Mouse (Mus musculus) bone marrow macrophage, adult 2 months (primary cell): ENCODE data around the gene Tmem115. TPM values are rescaled to one million over a fixed set of nuclear protein-coding genes. Genes with fewer than 3 reads are reported as not detected.
A peak's percentile ranks its signal among the peaks of the same experiment; 100 is the strongest.
"Not testable (repeated sequence)": the region's sequence is repeated elsewhere in the genome, so short reads cannot be mapped to it uniquely, and the experiment has no call there.

ENCODE experiments used
- H3K27ac ChIP-seq: 2 replicates; pipeline ENCODE4 v1.5.1; 2012; ENCODE audit warnings: low read depth, low read length; ENCODE audit not compliant: insufficient read depth
- H3K4me1 ChIP-seq: 2 replicates; pipeline ENCODE4 v1.6.1; 2012; ENCODE audit warnings: low read length; ENCODE audit not compliant: control insufficient read depth, insufficient read depth
- H3K4me3 ChIP-seq: 2 replicates; pipeline ENCODE4 v1.5.1; 2012; ENCODE audit warnings: mild to moderate bottlenecking, low read length, moderate library complexity; ENCODE audit not compliant: insufficient read depth
- CTCF ChIP-seq: IDR thresholded peaks from 2 replicates; pipeline ENCODE4 v1.5.1; 2012; ENCODE audit warnings: low read depth, mild to moderate bottlenecking, low read length, moderate library complexity
- POLR2A ChIP-seq: IDR thresholded peaks from 2 replicates; pipeline ENCODE4 v1.6.1; 2012; ENCODE audit warnings: mild to moderate bottlenecking, low read depth, low read length, borderline replicate concordance
- polyA plus RNA-seq: library from polyadenylated mRNA; stranded (reverse); fragments of >200 nt; gene quantifications from 2 replicates; pipeline ENCODE4 v1.2.4, GENCODE M21; 2012; ENCODE audit not compliant: missing spikeins, insufficient read depth, insufficient read length

Tmem115 gene
- polyA plus RNA-seq, 1 experiment, result 20.9 TPM

DNA sequence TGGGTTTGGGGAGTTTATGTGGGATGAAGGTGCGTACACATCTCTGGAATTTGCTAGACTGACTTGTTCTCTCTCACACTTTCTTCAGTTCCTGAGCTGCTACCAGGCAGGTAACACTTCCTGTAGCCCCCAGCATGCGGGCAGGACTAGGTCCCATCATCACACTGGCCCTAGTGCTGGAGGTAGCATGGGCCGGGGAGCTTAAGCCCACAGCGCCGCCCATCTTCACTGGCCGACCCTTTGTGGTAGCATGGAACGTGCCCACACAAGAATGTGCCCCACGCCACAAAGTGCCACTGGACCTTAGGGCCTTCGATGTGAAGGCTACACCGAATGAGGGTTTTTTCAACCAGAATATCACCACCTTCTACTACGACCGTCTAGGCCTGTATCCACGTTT lies 36.3 kb downstream of the Tmem115 start:
- Histone ChIP-seq H3K4me3 (peak overlapping the region; percentile 85), H3K27ac (no peak overlapping the region), H3K4me1 (peaks cover 60% of the 10 kb centered on the region)
- no peak for TF ChIP-seq CTCF
- TF ChIP-seq POLR2A, result no peak

DNA sequence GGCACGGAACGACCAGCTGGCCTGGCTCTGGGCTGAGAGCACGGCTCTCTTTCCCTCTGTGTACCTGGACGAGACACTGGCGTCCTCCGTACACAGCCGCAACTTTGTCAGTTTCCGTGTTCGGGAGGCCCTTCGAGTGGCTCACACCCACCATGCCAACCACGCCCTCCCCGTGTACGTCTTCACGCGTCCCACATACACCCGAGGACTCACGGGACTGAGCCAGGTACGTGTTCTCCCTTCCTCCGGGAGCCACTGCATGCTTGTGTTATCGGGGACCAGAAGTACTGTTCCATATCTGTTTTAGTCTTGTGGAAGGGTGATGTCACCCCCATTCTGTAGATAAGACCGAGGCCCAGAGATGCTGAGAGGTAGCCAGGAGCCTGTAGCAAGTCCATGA lies 37.1 kb downstream of the Tmem115 start:
- peaks cover 56% of the 10 kb centered on the region for H3K4me1 ChIP-seq
- no peak overlapping the region for H3K27ac ChIP-seq
- H3K4me3 ChIP-seq, result no peak overlapping the region
- TF ChIP-seq CTCF (no peak), POLR2A (no peak)

DNA sequence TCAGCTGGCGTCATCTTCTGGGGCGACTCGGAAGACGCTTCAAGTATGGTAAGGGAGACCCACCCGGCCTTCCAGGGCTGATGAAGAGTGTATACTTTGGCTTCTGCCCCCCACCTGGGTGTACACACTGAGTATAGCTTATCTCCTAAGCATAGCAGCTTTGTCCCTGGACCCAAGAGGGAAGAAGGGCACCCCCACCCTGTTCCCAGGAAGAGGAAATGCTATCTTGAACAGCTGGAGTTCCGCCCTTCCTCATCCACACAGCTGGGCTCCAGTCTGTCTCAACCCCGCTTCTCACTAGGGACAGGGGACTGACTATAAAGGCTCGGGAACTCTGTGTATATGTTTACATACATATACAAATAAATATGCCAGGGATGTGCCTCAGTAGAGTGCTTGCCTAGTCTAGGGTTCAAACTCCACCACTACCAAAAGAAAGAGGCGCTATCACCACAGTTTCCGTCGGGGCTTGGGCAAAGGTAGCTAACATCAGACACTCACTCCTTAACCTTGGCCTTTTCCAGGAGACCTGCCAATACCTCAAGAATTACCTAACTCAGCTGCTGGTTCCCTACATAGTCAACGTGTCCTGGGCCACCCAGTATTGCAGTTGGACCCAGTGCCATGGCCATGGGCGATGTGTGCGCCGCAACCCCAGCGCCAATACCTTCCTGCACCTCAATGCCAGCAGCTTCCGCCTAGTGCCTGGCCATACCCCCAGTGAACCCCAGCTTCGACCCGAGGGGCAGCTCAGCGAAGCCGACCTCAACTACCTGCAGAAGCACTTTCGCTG lies 38.0 kb downstream of the Tmem115 start:
- no peak overlapping the region for H3K27ac ChIP-seq

DNA sequence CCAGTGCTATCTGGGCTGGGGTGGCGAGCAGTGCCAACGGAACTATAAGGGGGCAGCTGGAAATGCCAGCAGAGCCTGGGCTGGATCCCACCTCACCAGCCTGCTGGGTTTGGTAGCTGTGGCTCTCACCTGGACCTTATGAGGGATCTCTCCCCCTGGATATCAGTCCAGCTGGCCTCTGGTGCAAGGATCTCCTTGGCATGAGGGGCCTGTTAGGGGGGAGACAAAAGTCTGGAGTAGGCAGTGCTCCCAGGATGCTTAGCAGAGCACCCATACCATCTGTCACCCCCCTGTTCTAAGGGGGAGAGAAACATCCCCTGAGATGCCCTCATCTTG lies 38.5 kb downstream of the Tmem115 start:
- Histone ChIP-seq H3K4me3 (no peak overlapping the region), H3K4me1 (peaks cover 43% of the 10 kb centered on the region), H3K27ac (no peak overlapping the region)
- TF ChIP-seq CTCF, result no peak

More for the DNA sequence above, 38.0 kb downstream of the Tmem115 start:
- no peak overlapping the region for H3K4me3 ChIP-seq
- TF ChIP-seq POLR2A, result no peak
- TF ChIP-seq CTCF, result no peak
- peaks cover 49% of the 10 kb centered on the region for H3K4me1 ChIP-seq

DNA sequence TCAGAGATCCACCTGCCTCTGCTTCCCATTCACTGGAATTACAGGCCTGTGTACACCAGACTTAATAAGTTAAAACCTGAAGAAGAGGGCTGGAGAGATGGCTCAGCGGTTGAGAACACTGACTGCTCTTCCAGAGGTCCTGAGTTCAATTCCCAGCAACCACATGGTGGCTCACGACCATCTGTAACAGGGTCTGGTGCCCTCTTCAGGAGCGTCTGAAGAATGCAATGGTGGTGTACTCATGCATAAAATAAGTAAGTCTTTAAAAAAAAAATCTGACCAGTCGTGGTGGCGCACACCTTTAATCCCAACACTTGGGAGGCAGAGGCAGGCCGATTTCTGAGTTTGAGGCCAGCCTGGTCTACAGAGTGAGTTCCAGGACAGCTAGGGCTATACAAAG lies 40.0 kb downstream of the Tmem115 start:
- H3K4me3 ChIP-seq, H3K27ac ChIP-seq: not testable (repeated sequence)
- H3K4me1 ChIP-seq, result peaks cover 41% of the 10 kb centered on the region

DNA sequence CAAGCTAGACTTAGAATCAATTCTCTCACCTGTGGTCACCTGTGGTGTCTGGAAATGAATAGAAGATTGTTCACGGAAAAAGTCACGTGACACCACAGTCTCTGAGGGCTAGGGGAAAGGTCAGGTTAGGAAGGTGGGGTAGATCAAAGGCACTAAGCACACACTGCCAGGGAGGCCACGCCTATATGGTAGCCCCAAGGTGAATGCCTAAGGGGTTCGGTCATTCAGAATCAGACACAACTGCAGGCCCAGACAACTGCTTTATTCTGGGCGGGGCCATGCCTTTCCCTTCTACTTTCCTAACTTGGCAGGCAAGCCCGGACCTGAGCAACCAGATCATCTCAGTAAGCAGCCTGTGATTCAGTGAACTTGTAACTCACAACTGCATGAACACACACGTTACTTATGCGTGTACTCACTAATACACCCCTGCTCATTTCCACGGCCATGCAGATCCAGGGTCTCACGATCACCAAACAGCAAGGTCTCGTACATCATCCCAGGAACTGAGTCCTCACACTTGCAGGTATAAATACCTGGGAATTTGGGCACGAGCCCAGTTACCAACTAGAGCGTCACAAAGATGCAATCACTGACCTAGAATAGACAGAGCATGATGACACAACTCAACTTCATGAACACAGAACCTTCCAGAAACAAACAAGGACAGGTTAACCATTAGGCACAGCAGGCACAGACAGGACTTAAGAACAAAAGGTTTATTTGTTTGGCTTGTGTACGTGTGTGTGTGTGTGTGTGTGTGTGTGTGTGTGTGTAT lies 42.0 kb downstream of the Tmem115 start:
- Histone ChIP-seq H3K27ac (no peak overlapping the region), H3K4me3 (no peak overlapping the region), H3K4me1 (peaks cover 40% of the 10 kb centered on the region)
- TF ChIP-seq CTCF (no peak), POLR2A (no peak)

DNA sequence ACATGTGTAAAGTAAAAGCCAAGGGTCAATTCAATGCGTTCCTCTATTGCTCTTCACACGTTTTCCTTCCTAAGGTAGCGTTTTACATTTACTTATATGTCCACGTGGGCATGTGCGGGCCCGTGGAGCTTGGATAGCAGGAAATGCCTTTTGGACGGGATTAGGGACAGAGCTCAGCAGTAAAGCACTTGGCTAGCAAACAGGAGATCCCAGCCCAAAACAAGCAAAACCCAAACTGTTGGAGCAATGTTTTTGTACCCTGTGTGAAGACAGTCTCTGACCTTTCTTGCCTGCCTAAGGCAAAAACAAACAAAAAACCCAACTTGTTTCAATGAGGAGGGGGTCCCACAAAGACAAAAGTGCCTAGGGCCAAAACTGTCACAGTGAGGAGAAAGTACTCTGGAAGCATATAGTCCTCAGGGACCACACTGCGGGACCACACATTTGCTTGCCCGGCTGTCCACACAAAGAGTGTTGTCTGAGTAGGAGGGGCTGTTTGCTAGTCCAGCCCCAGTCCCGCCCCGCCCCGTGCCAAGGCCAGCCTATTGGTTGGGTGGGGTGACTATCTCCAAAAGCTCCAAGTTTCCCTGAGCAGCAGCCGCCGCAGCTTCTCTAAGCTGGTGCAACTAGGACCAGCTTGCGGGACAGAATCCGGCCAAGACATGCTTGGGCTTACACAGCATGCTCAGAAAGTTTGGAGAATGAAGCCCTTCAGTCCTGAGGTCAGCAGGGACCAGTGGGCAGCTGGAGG lies 42.8 kb downstream of the Tmem115 start, which contains the start of gene Hyal1:
Hyal1 (plus strand) TSS at position 571 of the 751 bp plus-strand sequence.
- Histone ChIP-seq H3K4me3 (peak within 1 kb of the TSS; percentile 29), H3K27ac (no peak within 1 kb of the TSS), H3K4me1 (peaks cover 36% of the 10 kb centered on the region)
- TF ChIP-seq CTCF (no peak), POLR2A (no peak)

DNA sequence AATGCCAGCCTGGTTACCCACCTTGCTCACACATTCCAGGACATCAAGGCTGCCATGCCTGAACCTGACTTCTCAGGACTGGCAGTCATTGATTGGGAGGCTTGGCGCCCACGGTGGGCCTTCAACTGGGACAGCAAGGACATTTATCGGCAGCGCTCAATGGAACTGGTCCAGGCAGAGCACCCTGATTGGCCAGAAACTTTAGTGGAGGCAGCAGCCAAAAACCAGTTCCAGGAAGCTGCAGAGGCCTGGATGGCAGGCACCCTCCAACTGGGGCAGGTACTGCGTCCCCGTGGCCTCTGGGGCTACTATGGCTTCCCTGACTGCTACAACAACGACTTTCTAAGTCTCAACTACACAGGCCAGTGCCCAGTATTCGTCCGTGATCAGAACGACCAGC lies 44.1 kb downstream of the Tmem115 start:
- H3K27ac ChIP-seq, result no peak overlapping the region
- H3K4me3 ChIP-seq, result no peak overlapping the region
- TF ChIP-seq POLR2A (no peak), CTCF (no peak)
- H3K4me1 ChIP-seq, result peaks cover 34% of the 10 kb centered on the region

DNA sequence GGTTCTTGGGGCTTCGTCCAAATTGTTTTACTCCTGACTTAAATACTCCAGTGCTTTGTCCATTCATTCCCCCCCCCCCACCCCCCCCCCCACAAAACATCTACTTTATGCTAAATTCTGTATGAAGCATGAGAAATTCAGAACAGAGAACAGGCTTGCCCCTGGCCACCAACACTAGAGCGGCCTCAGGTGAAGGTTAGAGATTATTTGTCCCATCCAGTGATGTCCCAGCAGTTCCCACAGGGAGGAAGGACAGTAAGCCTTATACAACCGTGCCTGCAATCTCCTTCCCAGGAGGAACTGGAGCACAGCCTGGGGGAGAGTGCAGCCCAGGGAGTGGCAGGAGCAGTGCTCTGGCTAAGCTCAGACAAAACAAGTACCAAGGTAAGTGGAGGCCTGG lies 44.8 kb downstream of the Tmem115 start, which contains the start of gene Naa80:
Naa80 (plus strand) TSS at position 301 of the 400 bp plus-strand sequence.
- H3K4me3 ChIP-seq, result peak within 1 kb of the TSS; percentile 2; the same call in 1 of the 2 replicates
- no peak for TF ChIP-seq POLR2A
- TF ChIP-seq CTCF, result no peak
- H3K27ac ChIP-seq, result peak within 1 kb of the TSS; percentile 84
- peaks cover 29% of the 10 kb centered on the region for H3K4me1 ChIP-seq
